ENCODE assay signal across 9 mouse cellular contexts in the genomic region with DNA sequence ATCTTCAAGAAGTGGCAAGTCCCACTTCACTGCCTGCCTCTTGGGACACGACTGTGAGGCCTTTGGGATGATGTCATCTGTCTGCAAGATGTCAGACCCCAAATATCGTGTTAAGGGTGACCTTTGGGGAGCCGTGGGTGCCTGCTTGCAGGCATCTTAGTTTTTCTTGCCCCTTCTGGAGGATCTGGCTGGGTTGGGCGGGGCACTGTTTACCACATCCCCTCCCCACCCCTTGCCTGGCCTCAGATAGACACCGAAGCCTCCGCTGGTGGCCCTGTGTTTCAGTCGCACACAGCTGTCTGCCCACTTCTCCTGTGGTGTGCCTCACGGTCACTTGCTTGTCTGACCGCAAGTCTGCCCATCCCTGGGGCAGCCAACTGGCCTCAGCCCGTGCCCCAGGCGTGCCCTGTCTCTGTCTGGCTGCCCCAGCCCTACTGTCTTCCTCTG. TPM values are rescaled to one million over a fixed set of nuclear protein-coding genes. Genes with fewer than 3 reads are reported as not detected.
A peak's percentile ranks its signal among the peaks of the same experiment; 100 is the strongest.
DNase-seq lines count a peak whose midpoint lies in the region; ATAC-seq and TF ChIP-seq lines count a peak whose summit lies in the region.
"Had no signal": no experiment of that assay in that cellular context is flagged by ENCODE, and none has a peak within 500 bp of the region (broad histone marks: within the 10 kb centered on the region; RNA-seq: fewer than 3 reads in every experiment).

A gene (plus strand): TSS at position 245 of the 447 bp plus-strand sequence.

- TF ChIP-seq CTCF in midbrain, postnatal 0 days (IDR thresholded peaks at IDR 0.05) = no peak

- no peaks in the 10 kb centered on the region for H3K27me3 ChIP-seq in kidney, embryonic 16.5 days (ENCODE audit: insufficient read depth, low read length)
- H3K27me3 ChIP-seq in midbrain, postnatal 0 days (ENCODE audit: insufficient read depth, low read length) = no peaks in the 10 kb centered on the region
- H3K27me3 ChIP-seq: hindbrain, embryonic 15.5 days had no signal

- H3K9ac ChIP-seq in kidney, embryonic 16.5 days (replicated peaks; ENCODE audit: low read length) = no peak within 1 kb of the TSS
- no peak within 1 kb of the TSS for H3K9ac ChIP-seq in midbrain, postnatal 0 days (replicated peaks; ENCODE audit: low read length, poor library complexity, severe bottlenecking)
- H3K9ac ChIP-seq: hindbrain, embryonic 15.5 days had no signal

- H3K4me1 ChIP-seq in kidney, embryonic 16.5 days (ENCODE audit: insufficient read depth, low read length) = peaks cover 8% of the 10 kb centered on the region
- H3K4me1 ChIP-seq in midbrain, postnatal 0 days (ENCODE audit: insufficient read depth, low read length) = no peaks in the 10 kb centered on the region
- H3K4me1 ChIP-seq: hindbrain, embryonic 15.5 days had no signal

- 70% methylated on average over 11 of the region's 11 CpGs for WGBS in kidney, embryonic 16.5 days
- WGBS in midbrain, postnatal 0 days = 75% methylated on average over 11 of the region's 11 CpGs

- H3K4me3 ChIP-seq in kidney, embryonic 16.5 days (ENCODE audit: low read length) = no peak within 1 kb of the TSS
- no peak within 1 kb of the TSS for H3K4me3 ChIP-seq in midbrain, postnatal 0 days (ENCODE audit: low read depth, low read length)
- H3K4me3 ChIP-seq: hindbrain, embryonic 15.5 days had no signal

- no peak within 1 kb of the TSS for H3K4me2 ChIP-seq in kidney, embryonic 16.5 days (replicated peaks; ENCODE audit: low read depth, low read length)
- H3K4me2 ChIP-seq in midbrain, postnatal 0 days (ENCODE audit: low read depth, low read length, poor library complexity, severe bottlenecking) = no peak within 1 kb of the TSS
- H3K4me2 ChIP-seq: hindbrain, embryonic 15.5 days had no signal

- H3K9me3 ChIP-seq in kidney, embryonic 16.5 days (ENCODE audit: low read length) = no peaks in the 10 kb centered on the region
- no peaks in the 10 kb centered on the region for H3K9me3 ChIP-seq in midbrain, postnatal 0 days (ENCODE audit: low read length)
- H3K9me3 ChIP-seq: hindbrain, embryonic 15.5 days had no signal

- ATAC-seq in kidney, embryonic 16.5 days (ENCODE audit: low FRiP score, low TSS enrichment) = no peak
- ATAC-seq in midbrain, postnatal 0 days (ENCODE audit: low FRiP score) = no peak

- no peak within 1 kb of the TSS for H3K27ac ChIP-seq in kidney, embryonic 16.5 days (ENCODE audit: low read length)
- no peak within 1 kb of the TSS for H3K27ac ChIP-seq in midbrain, postnatal 0 days (ENCODE audit: low read depth, low read length)
- H3K27ac ChIP-seq: hindbrain, embryonic 15.5 days had no signal

- peak; percentile 14 for DNase-seq in heart, postnatal 25 days (ENCODE audit: low spot score)
- no peak for DNase-seq in heart, postnatal 36 days
- peak; percentile 76 to 79 for DNase-seq in B cell, adult 2 months
- peak; percentile 87 for DNase-seq in induced T-regulatory cell, adult 2 months (ENCODE audit: low read depth)
- DNase-seq in right cerebral cortex, postnatal 14 days = peak; percentile 25
- DNase-seq in testis, postnatal 10 days (ENCODE audit: low spot score) = no peak
- DNase-seq in midbrain, postnatal 0 days (ENCODE audit: low spot score) = no peak

- no peaks in the 10 kb centered on the region for H3K36me3 ChIP-seq in kidney, embryonic 16.5 days (ENCODE audit: insufficient read depth, low read length)
- no peaks in the 10 kb centered on the region for H3K36me3 ChIP-seq in midbrain, postnatal 0 days (ENCODE audit: insufficient read depth, low read length)
- H3K36me3 ChIP-seq: hindbrain, embryonic 15.5 days had no signal

- intact Hi-C loops in heart, postnatal 25 days (cut with DNase I) = no loop called here
- intact Hi-C loops in heart, postnatal 36 days (cut with DNase I) = no loop called here

RNA-seq across cellular contexts. Expression of the gene that starts here (rescaled TPM):
- under 1 TPM; 0.29 to 0.67 TPM for total RNA-seq in heart, postnatal 25 days (2021)
- under 1 TPM; 0.44 to 0.54 TPM for total RNA-seq in heart, postnatal 36 days (2021)
- polyA plus RNA-seq in kidney, embryonic 16.5 days (2015; fragmentation: Nextera tagmentation; extraction: Ambion mirVana) = 0.34 and 0.35 TPM in 2 replicates
- 0.44 and 0.61 TPM in 2 replicates for total RNA-seq in midbrain, postnatal 0 days (2014; rRNA removed)
- polyA plus RNA-seq in midbrain, postnatal 0 days (2015; fragmentation: Nextera tagmentation; extraction: Ambion mirVana) = 0.21 and 0.44 TPM in 2 replicates

Comparison
In these comparisons a context has a peak if more than half of its experiments do, and no peak if none do; other contexts are left out.
1. Peak in DNase-seq in heart, postnatal 25 days; RNA of the gene not detected or under 1 TPM.
2. DNase-seq: peak in B cell, adult 2 months (2 of 2), induced T-regulatory cell, adult 2 months (single experiment) and right cerebral cortex, postnatal 14 days (single experiment); none in heart, postnatal 36 days (0 of 2), testis, postnatal 10 days (single experiment) and midbrain, postnatal 0 days (single experiment).